Mouse (Mus musculus): ENCODE data around the gene Gm5108. TPM values are rescaled to one million over a fixed set of nuclear protein-coding genes. Genes with fewer than 3 reads are reported as not detected.

The Gm5108 gene
- total RNA-seq, 1 experiment from 2014 or later = not detected

DNA sequence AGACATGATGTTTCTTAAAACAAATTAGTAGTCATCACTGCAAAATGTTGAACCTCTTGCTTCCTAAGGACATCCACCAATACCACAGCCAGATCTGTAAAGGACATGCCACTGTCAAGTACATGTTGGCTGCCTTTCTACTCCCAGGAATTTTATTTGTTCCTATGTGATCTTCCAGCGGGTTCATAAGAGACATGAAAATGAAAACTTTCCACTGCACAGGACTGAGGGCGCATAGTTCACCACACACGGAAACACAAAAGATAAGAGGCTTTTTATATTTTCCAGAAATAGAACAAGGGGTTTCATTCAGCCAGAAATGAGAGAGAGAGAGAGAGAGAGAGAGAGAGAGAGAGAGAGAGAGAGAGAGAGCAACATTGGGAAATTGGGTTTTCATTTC, 70.1 kb downstream of the Gm5108 start:
- peak; percentile 40; the same call in 1 of the 2 replicates for ATAC-seq (replicated peaks; ENCODE audit: low read depth, poor library complexity, severe bottlenecking)

DNA sequence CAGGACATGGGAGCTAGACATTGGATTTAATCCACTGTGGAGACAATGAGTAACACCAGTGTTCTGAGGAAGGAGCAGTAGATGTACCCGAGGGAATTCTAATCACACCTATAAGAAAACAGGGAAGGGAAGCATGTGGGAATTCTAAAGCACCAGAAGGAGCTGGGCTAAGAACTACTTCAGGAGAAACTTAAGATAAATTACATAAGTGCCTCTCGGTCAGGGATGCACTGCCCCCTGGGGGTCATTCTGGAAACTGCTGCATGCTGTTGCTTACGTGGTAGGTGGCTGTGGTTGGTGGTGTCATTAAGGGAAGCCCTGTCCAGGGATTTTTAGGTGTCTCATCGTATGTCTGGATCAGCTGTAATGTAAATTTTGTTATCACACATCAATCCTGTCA, 71.1 kb downstream of the Gm5108 start:
- ATAC-seq (replicated peaks; ENCODE audit: low read depth, poor library complexity, severe bottlenecking) = peak; percentile 97

DNA sequence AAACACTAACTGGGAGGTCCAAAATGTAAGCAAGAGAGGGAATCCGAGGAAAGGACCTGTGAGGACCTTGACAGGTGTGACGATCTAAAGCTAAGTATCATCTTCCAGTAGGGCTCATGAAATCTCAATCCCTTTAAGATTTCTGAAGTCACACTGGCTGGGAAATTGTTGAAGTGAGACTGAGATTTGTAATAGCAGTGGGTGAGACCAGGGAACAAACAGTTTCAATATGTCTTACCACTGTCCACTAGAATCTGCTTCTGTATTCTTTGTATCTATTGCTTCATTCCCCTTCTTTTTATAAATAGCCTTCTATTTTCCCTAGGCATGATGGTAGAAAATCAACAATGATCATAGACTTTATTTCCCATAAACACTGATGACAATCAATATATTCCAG, 79.4 kb downstream of the Gm5108 start:
- no peak for ATAC-seq (replicated peaks; ENCODE audit: low read depth, poor library complexity, severe bottlenecking)

Other genes starting within 250 kb of the Gm5108 start
- gene Atp8a1, start 94.2 kb upstream of the Gm5108 start, total RNA-seq (2017) = 76.0 and 77.1 TPM in 2 replicates
- gene Gm21905, start 4.8 kb downstream of the Gm5108 start, total RNA-seq (2017) = not detected in 2 replicates
- not detected in 2 replicates for gene Grxcr1, start 90.2 kb downstream of the Gm5108 start, total RNA-seq (2017)

Data from common myeloid progenitor, adult 5-6 weeks (primary cell).